Mouse (Mus musculus) brown adipose tissue, adult 24 weeks (tissue): Measurements from ENCODE around the gene H2-DMb2. TPM values are rescaled to one million over a fixed set of nuclear protein-coding genes. Genes with fewer than 3 reads are reported as not detected.
A peak's percentile ranks its signal among the peaks of the same experiment; 100 is the strongest.

ENCODE experiments used
- H3K27ac ChIP-seq: fragments of 200-500 bp; replicated peaks from 2 replicates; pipeline ENCODE4 v1.5.1; 2012; ENCODE audit warnings: low read depth, mild to moderate bottlenecking, low read length
- H3K4me1 ChIP-seq: fragments of 200-500 bp; 2 replicates; pipeline ENCODE4 v1.6.1; 2012; ENCODE audit warnings: low read length, mixed read lengths; ENCODE audit not compliant: control insufficient read depth, insufficient read depth, insufficient read length
- H3K4me3 ChIP-seq: fragments of 200-500 bp; 2 replicates; pipeline ENCODE4 v1.5.1; 2012; ENCODE audit warnings: low read depth, mild to moderate bottlenecking, low read length, moderate library complexity; ENCODE audit not compliant: insufficient read depth
- polyA plus RNA-seq: library from polyadenylated mRNA; stranded (reverse); fragments of >200 nt; gene quantifications from 2 replicates; pipeline ENCODE4 v1.2.4, GENCODE M21; 2012; ENCODE audit not compliant: missing spikeins, insufficient read depth, insufficient read length

H2-DMb2 gene
- polyA plus RNA-seq: not detected in 2 replicates

GRCm38 (mm10) chr17:34143033-34143432 is at the start of gene H2-DMb2:
Gene H2-DMb2 (plus strand): TSS chr17:34143307.
- H3K27ac ChIP-seq: peak within 1 kb of the TSS; percentile 66
- H3K4me1 ChIP-seq: no peaks in the 10 kb centered on the region
- peak within 1 kb of the TSS; percentile 11; the same call in 1 of the 2 replicates for H3K4me3 ChIP-seq

- Histone ChIP-seq H3K4me1 (no peaks in the 10 kb centered on the region), H3K27ac (no peak overlapping the region)
Observed at GRCm38 (mm10) chr17:34094283-34095035, 48.6 kb upstream of the H2-DMb2 start.

GRCm38 (mm10) chr17:34096497-34097010 is 46.6 kb upstream of the H2-DMb2 start:
- Histone ChIP-seq H3K4me3 (no peak overlapping the region), H3K4me1 (no peaks in the 10 kb centered on the region)

More at GRCm38 (mm10) chr17:34094283-34095035, 48.6 kb upstream of the H2-DMb2 start:
- no peak overlapping the region for H3K4me3 ChIP-seq

GRCm38 (mm10) chr17:34097272-34097671 is 45.8 kb upstream of the H2-DMb2 start:
- Histone ChIP-seq H3K4me3 (no peak overlapping the region), H3K4me1 (no peaks in the 10 kb centered on the region), H3K27ac (no peak overlapping the region)

More at GRCm38 (mm10) chr17:34096497-34097010, 46.6 kb upstream of the H2-DMb2 start:
- no peak overlapping the region for H3K27ac ChIP-seq

GRCm38 (mm10) chr17:34098709-34099479 is 44.2 kb upstream of the H2-DMb2 start:
- Histone ChIP-seq H3K4me1 (no peaks in the 10 kb centered on the region), H3K4me3 (no peak overlapping the region), H3K27ac (peak overlapping the region; percentile 69)

- no peaks in the 10 kb centered on the region for H3K4me1 ChIP-seq
- H3K27ac ChIP-seq: no peak overlapping the region
- H3K4me3 ChIP-seq: no peak overlapping the region
Observed at GRCm38 (mm10) chr17:34099531-34099930, 43.6 kb upstream of the H2-DMb2 start.

GRCm38 (mm10) chr17:34101185-34101584 is 41.9 kb upstream of the H2-DMb2 start:
- H3K4me1 ChIP-seq: no peaks in the 10 kb centered on the region
- H3K4me3 ChIP-seq: no peak overlapping the region
- no peak overlapping the region for H3K27ac ChIP-seq

DNA sequence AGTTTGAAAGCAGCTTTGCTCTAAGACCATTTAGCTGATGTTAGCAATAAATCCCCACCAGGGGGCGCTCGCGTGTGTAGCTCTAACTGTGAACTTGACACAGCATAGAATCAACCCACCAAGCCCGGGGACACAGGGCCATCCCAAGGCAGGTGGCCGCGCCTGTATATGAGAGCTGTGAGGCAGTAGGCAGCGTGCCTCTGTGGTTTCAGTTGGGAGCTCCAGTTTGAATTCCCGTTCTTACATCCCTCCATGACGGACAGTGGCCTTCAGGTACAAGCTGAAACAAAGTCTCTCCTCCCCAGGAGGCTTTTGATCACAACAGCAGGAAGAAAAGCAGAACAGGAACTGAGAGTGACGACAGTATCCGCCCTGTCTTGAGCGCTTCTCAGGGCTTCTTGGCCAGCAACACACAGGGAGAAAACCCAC is 41.5 kb upstream of the H2-DMb2 start:
- Histone ChIP-seq H3K4me3 (peak overlapping the region; percentile 50), H3K27ac (peak overlapping the region; percentile 66; the same call in 1 of the 2 replicates), H3K4me1 (no peaks in the 10 kb centered on the region)

DNA sequence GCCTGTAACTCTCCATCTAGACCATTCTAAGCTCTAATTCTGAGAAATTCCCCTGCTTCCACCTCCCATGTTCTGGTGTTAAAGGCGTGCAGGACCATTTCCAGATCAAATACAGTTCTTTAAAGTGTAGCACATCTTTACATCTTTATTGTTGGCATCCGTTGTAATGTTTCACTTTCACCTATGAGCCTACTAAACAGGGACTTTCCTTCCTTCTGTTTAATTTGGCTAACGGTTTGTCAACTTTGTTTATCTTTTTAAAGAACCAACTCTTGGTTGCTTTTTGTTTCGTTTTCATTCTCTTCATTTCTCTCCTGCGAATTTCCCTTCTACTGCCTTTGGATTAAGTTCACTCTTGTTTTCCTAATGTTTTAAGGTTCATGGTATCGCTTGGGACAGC is 40.3 kb upstream of the H2-DMb2 start:
- H3K27ac ChIP-seq: no peak overlapping the region; the same call in 1 of the 2 replicates
- H3K4me3 ChIP-seq: no peak overlapping the region
- H3K4me1 ChIP-seq: no peaks in the 10 kb centered on the region

DNA sequence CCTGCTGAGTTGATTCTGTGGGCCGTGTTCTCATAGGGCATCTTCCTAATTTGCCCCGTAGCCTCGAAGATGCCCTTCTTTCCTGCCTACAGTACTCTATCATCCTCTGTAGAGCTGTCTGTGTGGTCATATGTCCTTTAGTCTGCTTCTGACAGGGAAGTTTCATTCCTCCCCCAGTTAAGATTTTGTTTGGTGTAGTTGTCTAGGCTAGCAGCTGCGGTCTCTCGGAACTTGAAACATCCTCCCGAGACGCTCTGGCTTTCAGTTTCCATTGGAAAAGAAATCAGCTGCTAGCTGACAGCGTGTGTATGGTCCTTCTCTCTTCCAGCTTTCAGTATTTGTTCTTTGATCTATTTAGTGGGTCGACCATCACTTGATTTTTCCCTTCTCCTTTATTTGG is 38.3 kb upstream of the H2-DMb2 start:
- Histone ChIP-seq H3K27ac (no peak overlapping the region), H3K4me1 (no peaks in the 10 kb centered on the region), H3K4me3 (no peak overlapping the region)

DNA sequence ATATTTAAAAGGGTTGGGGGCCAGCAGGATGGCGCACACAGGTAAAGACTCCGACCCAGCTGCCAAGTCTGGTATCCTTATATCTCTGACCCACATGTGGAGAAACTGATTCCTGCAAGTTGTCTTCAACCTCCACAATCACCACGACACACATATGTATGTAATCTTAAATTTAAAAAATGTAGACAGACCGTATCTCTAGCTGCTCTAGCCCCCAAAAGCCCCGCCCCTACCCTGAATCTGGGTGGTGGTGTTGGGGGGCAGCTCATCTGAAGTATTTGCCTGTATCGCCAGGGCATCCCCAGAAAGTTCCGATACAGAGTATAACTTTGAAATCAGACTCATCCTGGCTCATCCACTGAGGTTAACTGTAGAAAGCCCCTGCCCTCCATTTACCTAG is 36.6 kb upstream of the H2-DMb2 start:
- H3K4me1 ChIP-seq: no peaks in the 10 kb centered on the region
- no peak overlapping the region for H3K4me3 ChIP-seq
- H3K27ac ChIP-seq: no peak overlapping the region

DNA sequence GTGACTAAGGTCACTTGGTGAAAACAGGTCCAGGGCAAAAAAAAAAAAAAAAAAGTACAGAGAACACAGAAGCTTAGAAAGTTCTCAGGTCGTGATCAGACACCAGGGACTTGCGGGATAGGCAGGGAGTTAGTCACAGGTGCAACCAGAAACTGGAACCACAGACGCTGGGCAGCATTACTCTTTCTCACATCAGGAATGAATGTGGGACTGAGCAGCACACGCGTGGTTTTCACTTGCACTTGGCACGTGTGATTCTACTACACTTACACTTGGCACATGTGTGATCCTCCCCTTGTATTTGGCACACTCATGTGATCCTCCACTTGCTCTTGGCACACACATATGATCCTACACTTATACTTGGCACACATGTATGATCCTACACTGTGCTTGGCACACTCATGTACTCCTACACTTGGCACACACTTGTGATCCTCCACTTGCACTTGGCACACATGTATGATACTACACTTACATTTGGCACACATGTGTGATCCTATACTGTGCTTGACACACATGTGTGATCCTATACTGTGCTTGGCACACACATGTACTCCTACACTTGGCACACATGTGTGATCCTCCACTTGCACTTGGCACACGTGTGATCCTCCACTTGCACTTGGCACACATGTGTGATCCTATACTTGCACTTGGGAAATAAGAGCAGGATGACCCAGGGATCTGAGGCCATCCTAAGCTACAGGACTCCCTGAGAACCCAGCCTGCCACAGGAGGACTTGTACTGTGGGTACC is 35.8 kb upstream of the H2-DMb2 start:
- H3K4me1 ChIP-seq: no peaks in the 10 kb centered on the region
- H3K27ac ChIP-seq: no peak overlapping the region
- H3K4me3 ChIP-seq: no peak overlapping the region

DNA sequence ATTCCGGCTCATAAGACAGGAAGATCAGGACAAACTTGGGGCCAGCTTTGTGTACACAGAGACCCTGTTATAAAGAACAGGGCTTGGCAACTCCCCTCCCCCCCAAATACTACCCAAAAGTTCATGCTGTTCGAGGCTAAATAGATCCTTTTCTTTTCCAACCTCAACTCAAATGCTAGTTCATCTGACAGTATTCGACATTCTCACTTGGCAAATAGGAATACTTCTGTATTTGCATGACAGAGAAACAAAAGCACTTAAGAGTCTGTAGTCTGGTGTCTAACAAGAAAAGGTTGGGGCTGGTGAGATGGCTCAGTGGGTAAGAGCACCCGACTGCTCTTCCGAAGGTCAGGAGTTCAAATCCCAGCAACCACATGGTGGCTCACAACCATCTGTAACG is 34.6 kb upstream of the H2-DMb2 start:
- H3K4me1 ChIP-seq: no peaks in the 10 kb centered on the region
- H3K4me3 ChIP-seq: no peak overlapping the region
- no peak overlapping the region for H3K27ac ChIP-seq

GRCm38 (mm10) chr17:34109038-34109805 is 33.9 kb upstream of the H2-DMb2 start:
- Histone ChIP-seq H3K4me3 (no peak overlapping the region), H3K27ac (no peak overlapping the region), H3K4me1 (no peaks in the 10 kb centered on the region)
